Mouse (Mus musculus) heart, adult 2 months (tissue): ENCODE measurements at regions not wholly inside any gene's neighbourhood (a gene's known extent, or its start where the extent isn't known, plus 50 kb on each side); places are given as distances from the start of the nearest gene placed in this dataset.

Experiments
- DNase-seq, 2 experiments: peaks; one replicate each; pipeline ENCODE4 v3.0.0; 2021
- H3K27ac ChIP-seq: fragments of 200-600 bp; 2 replicates; pipeline ENCODE4 v1.8.1; 2022
- H3K27me3 ChIP-seq: fragments of 200-500 bp; 2 replicates; pipeline ENCODE4 v1.6.1; 2012; ENCODE audit warnings: mild to moderate bottlenecking, low read length, inconsistent platforms, mixed read lengths; ENCODE audit not compliant: control insufficient read depth, insufficient read depth
- H3K36me3 ChIP-seq: fragments of 200-500 bp; 2 replicates; pipeline ENCODE4 v1.6.1; 2012; ENCODE audit warnings: low read length, inconsistent platforms; ENCODE audit not compliant: control insufficient read depth, insufficient read depth
- H3K4me1 ChIP-seq: fragments of 200-500 bp; 2 replicates; pipeline ENCODE4 v1.6.1; 2011; ENCODE audit warnings: low read length; ENCODE audit not compliant: control insufficient read depth, insufficient read depth
- H3K4me3 ChIP-seq: fragments of 200-600 bp; 2 replicates; pipeline ENCODE4 v1.8.1; 2022
- H3K79me2 ChIP-seq: fragments of 200-500 bp; replicated peaks from 2 replicates; pipeline ENCODE4 v1.6.1; 2012; ENCODE audit warnings: mild to moderate bottlenecking, inconsistent platforms, low read length, moderate library complexity, mixed read lengths; ENCODE audit not compliant: control insufficient read depth, insufficient read depth
- H3K9ac ChIP-seq: fragments of 200-500 bp; 2 replicates; pipeline ENCODE4 v1.6.1; 2012; ENCODE audit warnings: low read depth, mild to moderate bottlenecking, control low read depth, inconsistent platforms, low read length, mixed read lengths
- CTCF ChIP-seq: fragments of 200-600 bp; IDR thresholded peaks from 2 replicates; pipeline ENCODE4 v1.8.1; 2022; ENCODE audit warnings: antibody characterized with exemption, mild to moderate bottlenecking, moderate library complexity
- EP300 ChIP-seq: fragments of 200-500 bp; IDR thresholded peaks from 2 replicates; pipeline ENCODE4 v1.6.1; 2011; ENCODE audit warnings: low read depth, low read length, control low read depth; ENCODE audit not compliant: insufficient read depth
- POLR2A ChIP-seq: fragments of 200-500 bp; IDR thresholded peaks from 2 replicates; pipeline ENCODE4 v1.6.1; 2011; ENCODE audit warnings: mild to moderate bottlenecking, low read depth, low read length, control low read depth; ENCODE audit not compliant: insufficient read depth
- WGBS: fragments of 180-500 bp; shearing (Covaris S2); methylation state at CpG from one replicate; pipeline ENCODE4 v1.1.7; 2018; 5-methylcytosine and 5-hydroxymethylcytosine counted together
- intact Hi-C: fragments of 180-260 bp; cut with DNase I; formaldehyde crosslinking; loops from one replicate; pipeline ENCODE4 v1.15.1; 2025

- 83% methylated on average over 6 of the region's 6 CpGs for WGBS
- TF ChIP-seq CTCF, result no peak
- no peak for TF ChIP-seq POLR2A
- TF ChIP-seq EP300, result no peak
- H3K27ac ChIP-seq, result no peak overlapping the region
Observed at GRCm38 (mm10) chr1:119202456-119202855, 149.0 kb upstream of the Gli2 start.

GRCm38 (mm10) chr1:119197415-119197700 is 143.9 kb upstream of the Gli2 start:
- H3K27ac ChIP-seq, result peak overlapping the region; percentile 26; the same call in 1 of the 2 replicates
- 27% methylated on average over 7 of the region's 7 CpGs for WGBS
- H3K36me3 ChIP-seq, result no peaks in the 10 kb centered on the region
- no peaks in the 10 kb centered on the region for H3K79me2 ChIP-seq
- no peaks in the 10 kb centered on the region for H3K27me3 ChIP-seq
- H3K9ac ChIP-seq, result 0 out of 2 replicates have a peak overlapping the region, but pooled peaks have one; percentile 30
- H3K4me3 ChIP-seq, result no peak overlapping the region
- TF ChIP-seq POLR2A (no peak), EP300 (no peak), CTCF (no peak)
- intact Hi-C loops, result no loop called here
- peaks cover 3% of the 10 kb centered on the region; the same call in 1 of the 2 replicates for H3K4me1 ChIP-seq
- DNase-seq, result peak; percentile 43 to 50

More at GRCm38 (mm10) chr1:119202456-119202855, 149.0 kb upstream of the Gli2 start:
- Histone ChIP-seq H3K79me2 (no peaks in the 10 kb centered on the region), H3K27me3 (no peaks in the 10 kb centered on the region), H3K4me3 (no peak overlapping the region), H3K36me3 (no peaks in the 10 kb centered on the region), H3K4me1 (no peaks in the 10 kb centered on the region), H3K9ac (no peak overlapping the region)
- no peak for DNase-seq
- intact Hi-C loops, result no loop called here

DNA sequence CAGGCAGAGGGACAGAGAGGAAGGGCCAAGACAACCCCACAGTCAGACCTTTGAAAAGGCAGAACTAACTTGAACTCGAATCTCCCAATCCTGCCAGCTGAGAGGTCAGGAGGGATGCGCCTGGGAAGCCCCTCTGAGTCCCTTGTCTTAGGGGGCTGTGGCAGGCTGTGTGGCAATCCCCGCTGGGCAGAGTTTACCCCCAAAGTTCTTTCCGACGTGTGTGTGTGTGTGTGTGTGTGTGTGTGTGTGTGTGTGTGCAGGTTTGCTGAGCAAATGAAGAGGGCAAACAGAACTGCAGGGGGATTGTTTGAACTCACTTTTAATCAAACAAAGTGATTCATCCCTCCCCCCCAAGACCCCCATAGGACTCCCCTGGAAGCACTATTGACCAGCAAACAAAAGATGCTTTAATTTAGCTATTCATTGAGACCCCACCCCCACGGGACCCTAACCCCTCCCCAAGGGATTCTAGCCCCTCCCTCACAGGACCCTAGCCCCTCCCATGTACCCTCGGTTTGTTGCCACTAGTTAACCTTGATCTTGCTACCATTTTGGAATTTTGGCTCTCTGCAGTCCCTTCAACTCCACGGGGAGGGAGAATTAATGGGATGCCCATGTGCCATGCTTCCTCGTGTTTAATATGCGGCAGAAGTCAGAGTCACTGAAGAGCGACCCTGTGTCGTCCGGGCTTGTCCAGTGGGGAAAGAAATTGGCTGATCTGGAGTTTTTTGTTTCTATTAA is 143.4 kb upstream of the Gli2 start:
- TF ChIP-seq EP300 (no peak), POLR2A (no peak), CTCF (no peak)
- Histone ChIP-seq H3K79me2 (no peaks in the 10 kb centered on the region), H3K4me3 (no peak overlapping the region), H3K9ac (no peak overlapping the region), H3K27me3 (no peaks in the 10 kb centered on the region), H3K4me1 (peaks cover 3% of the 10 kb centered on the region; the same call in 1 of the 2 replicates), H3K27ac (no peak overlapping the region), H3K36me3 (no peaks in the 10 kb centered on the region)
- WGBS, result 54% methylated on average over 13 of the region's 13 CpGs
- intact Hi-C loops, result no loop called here
- DNase-seq, result no peak

DNA sequence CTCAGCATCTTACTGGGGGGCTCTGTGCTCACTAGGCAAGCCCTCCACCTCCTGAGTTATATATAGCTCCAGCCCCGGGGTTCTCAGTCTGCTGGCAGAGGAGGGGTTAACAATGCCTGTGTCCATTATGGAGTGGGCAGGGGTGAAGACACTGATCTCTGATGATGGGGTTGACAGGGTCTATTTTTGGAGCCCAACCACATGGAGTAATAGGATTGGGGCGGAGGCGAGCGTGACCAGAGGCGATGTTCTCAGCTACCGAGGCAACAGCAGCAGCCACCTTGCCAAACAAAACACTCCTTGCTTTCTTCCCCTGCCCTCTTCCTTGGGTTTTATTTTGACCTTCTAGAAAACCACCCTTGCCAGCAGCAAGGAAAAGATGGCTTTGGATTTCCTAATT is 141.1 kb upstream of the Gli2 start:
- DNase-seq, result peak in 1 of 2 experiments; percentile 20
- Histone ChIP-seq H3K79me2 (no peaks in the 10 kb centered on the region), H3K9ac (no peak overlapping the region), H3K4me1 (peaks cover 4% of the 10 kb centered on the region; the same call in 1 of the 2 replicates), H3K36me3 (no peaks in the 10 kb centered on the region), H3K27ac (no peak overlapping the region), H3K4me3 (no peak overlapping the region), H3K27me3 (no peaks in the 10 kb centered on the region)
- intact Hi-C loops, result no loop called here
- 17% methylated on average over 6 of the region's 6 CpGs for WGBS
- no peak for TF ChIP-seq CTCF
- no peak for TF ChIP-seq POLR2A
- TF ChIP-seq EP300, result no peak

DNA sequence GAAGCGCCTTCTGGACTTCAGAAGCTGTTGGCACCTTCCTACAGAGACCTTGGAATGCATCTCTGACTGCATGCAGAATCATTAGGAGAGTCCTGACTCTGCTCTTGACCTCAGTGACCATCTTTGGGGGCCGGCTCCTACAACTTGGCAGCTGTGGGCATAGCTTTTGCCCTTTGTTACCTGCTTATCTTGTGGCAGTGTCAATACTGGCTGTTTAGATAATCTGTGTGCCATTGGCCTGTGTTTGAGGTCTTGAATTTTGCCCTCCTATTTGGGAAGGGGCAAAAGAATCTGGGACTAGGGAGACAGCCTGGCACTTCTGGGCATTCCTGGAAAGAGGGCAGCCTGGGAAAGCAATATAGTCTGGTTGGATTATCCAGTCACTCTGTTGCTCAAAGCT is 137.8 kb upstream of the Gli2 start:
- Histone ChIP-seq H3K27me3 (no peaks in the 10 kb centered on the region), H3K36me3 (no peaks in the 10 kb centered on the region), H3K4me3 (no peak overlapping the region), H3K27ac (no peak overlapping the region), H3K9ac (no peak overlapping the region), H3K79me2 (no peaks in the 10 kb centered on the region), H3K4me1 (peaks cover 2% of the 10 kb centered on the region; the same call in 1 of the 2 replicates)
- WGBS, result 88% methylated on average over 2 of the region's 2 CpGs
- intact Hi-C loops, result no loop called here
- DNase-seq, result no peak
- TF ChIP-seq EP300, result no peak
- no peak for TF ChIP-seq POLR2A
- no peak for TF ChIP-seq CTCF

DNA sequence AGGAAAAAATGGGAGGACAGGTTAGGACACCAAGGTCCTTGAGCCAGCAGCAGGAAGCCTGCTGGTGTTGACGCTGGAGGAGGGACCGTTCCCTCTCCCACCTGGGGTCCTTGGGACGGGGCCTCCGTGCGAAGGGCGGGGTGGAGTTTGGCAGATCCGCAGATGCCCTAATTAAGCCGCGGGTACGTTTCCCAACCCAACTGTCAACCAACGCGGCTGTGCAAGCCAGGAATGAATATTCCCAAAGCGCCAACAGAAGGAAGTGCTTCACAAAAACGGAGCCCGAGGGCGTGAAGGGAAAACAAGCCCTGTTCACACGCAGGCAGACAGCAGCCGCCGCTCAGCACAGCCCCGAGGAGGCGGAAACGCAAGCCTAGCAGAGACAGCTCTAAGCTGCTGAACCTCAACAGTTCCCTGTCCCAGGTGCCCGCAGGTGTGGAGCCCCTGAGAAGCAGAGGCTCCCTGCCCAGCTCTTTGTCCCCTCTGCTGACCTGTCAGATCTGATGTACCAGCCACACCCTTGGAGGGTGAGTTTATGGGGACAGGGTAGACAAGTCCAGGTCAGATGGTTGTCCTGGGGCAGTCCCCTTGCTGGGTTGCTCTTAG is 136.1 kb upstream of the Gli2 start:
- peak in 1 of 2 experiments; percentile 11 for DNase-seq
- Histone ChIP-seq H3K27ac (no peak overlapping the region), H3K79me2 (no peaks in the 10 kb centered on the region), H3K36me3 (no peaks in the 10 kb centered on the region), H3K27me3 (no peaks in the 10 kb centered on the region), H3K4me3 (peak overlapping the region; percentile 12; the same call in 1 of the 2 replicates), H3K4me1 (peaks cover 1% of the 10 kb centered on the region; the same call in 1 of the 2 replicates), H3K9ac (no peak overlapping the region)
- intact Hi-C loops, result no loop called here
- TF ChIP-seq POLR2A, result no peak
- TF ChIP-seq CTCF, result no peak
- 4% methylated on average over 23 of the region's 23 CpGs for WGBS
